Mouse (Mus musculus) c-Kit-positive CD71-positive TER-119-negative erythroid progenitor cells, embryonic 14.5 days (primary cell): ENCODE measurements around the gene Olfr498.

Experiments
- DNase-seq: peaks from one replicate; pipeline ENCODE4 v3.0.0-alpha.2; 2013; ENCODE audit warnings: low read depth

Olfr498 gene

DNA sequence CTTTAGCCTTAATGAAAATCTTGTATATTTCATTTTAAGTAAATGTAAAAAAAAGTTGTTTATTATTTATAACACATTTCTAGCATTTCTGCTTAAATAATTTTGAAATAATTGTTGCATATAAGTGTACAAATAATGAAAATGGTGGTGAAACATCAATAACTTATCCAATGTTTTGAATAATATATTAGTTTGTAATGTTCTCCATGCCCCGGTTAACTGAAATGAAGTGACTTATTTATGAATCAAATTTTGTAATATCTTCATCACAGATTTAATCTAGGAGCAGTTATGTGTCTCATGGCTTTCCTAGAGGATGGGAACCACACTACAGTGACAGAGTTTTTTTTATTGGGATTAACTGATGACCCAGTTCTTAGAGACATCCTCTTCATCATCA, at the start of gene Olfr498:
Olfr498 (plus strand) TSS at position 301 of the 400 bp plus-strand sequence.
- no peak for DNase-seq

DNA sequence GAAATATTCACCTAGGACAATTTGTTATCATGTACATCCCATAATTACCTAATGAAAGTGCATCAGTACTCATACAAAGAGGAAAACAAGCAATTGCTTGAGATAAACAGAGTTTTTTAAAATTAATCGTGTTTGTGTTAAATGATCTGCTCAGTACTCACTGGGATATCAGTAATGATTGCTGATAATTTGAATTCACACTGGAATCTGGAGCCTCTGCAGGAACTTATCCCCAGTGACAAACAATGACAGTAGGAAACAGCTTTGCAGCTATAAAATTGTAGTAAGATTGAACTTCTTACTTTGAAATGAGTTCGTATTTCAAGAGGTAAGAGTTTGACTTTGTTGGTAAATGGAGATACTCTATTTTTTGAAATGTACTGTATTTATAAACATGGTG, 45.0 kb upstream of the Olfr498 start, which contains the start of gene Olfr497:
Olfr497 (plus strand) TSS at position 301 of the 400 bp plus-strand sequence.
- DNase-seq: no peak
